Mouse (Mus musculus) neural tube, embryonic 15.5 days (tissue): Measurements from ENCODE around the gene Rab10. TPM values are rescaled to one million over a fixed set of nuclear protein-coding genes. Genes with fewer than 3 reads are reported as not detected.
A peak's percentile ranks its signal among the peaks of the same experiment; 100 is the strongest.

Experiments
- ATAC-seq: fragments of 200-750 bp; cut with Nextera tagmentation; 2 replicates; pipeline ENCODE4 v1.8.0; 2017; ENCODE audit warnings: mild to moderate bottlenecking, moderate TSS enrichment, moderate library complexity; ENCODE audit not compliant: low FRiP score
- H3K27ac ChIP-seq: fragments of 300-500 bp; sonication (generic); replicated peaks from 2 replicates; pipeline ENCODE4 v1.5.1; 2015; ENCODE audit warnings: mild to moderate bottlenecking, inconsistent platforms
- H3K27me3 ChIP-seq: fragments of 300-500 bp; sonication (generic); replicated peaks from 2 replicates; pipeline ENCODE4 v1.6.1; 2015; ENCODE audit warnings: inconsistent platforms
- H3K36me3 ChIP-seq: fragments of 300-500 bp; sonication (generic); 2 replicates; pipeline ENCODE4 v1.6.1; 2015; ENCODE audit warnings: inconsistent platforms
- H3K4me1 ChIP-seq: fragments of 300-500 bp; sonication (generic); 2 replicates; pipeline ENCODE4 v1.6.1; 2015; ENCODE audit warnings: inconsistent platforms
- H3K4me2 ChIP-seq: fragments of 300-500 bp; sonication (generic); 2 replicates; pipeline ENCODE4 v1.6.1; 2015; ENCODE audit warnings: inconsistent platforms, mild to moderate bottlenecking, moderate library complexity
- H3K4me3 ChIP-seq: fragments of 300-500 bp; sonication (generic); replicated peaks from 2 replicates; pipeline ENCODE4 v1.5.1; 2015; ENCODE audit warnings: mild to moderate bottlenecking, inconsistent platforms
- H3K9ac ChIP-seq: fragments of 300-500 bp; sonication (generic); replicated peaks from 2 replicates; pipeline ENCODE4 v1.6.1; 2015; ENCODE audit warnings: mild to moderate bottlenecking, inconsistent platforms
- H3K9me3 ChIP-seq: fragments of 300-500 bp; sonication (generic); replicated peaks from 2 replicates; pipeline ENCODE4 v1.6.1; 2016; ENCODE audit warnings: inconsistent platforms
- WGBS: fragments of 180-500 bp; shearing (Covaris S2); methylation state at CpG from one replicate; pipeline ENCODE4 v1.1.7; 2015; ENCODE audit warnings: mixed read lengths; 5-methylcytosine and 5-hydroxymethylcytosine counted together
- polyA plus RNA-seq: library from polyadenylated mRNA; unstranded; fragments of >200 nt; fragmentation: Nextera tagmentation; extraction: Ambion mirVana; gene quantifications from 2 replicates; pipeline ENCODE4 v1.2.1, GENCODE M21; 2015

The Rab10 gene
- polyA plus RNA-seq, 1 experiment from 2014 or later: 148 TPM

DNA sequence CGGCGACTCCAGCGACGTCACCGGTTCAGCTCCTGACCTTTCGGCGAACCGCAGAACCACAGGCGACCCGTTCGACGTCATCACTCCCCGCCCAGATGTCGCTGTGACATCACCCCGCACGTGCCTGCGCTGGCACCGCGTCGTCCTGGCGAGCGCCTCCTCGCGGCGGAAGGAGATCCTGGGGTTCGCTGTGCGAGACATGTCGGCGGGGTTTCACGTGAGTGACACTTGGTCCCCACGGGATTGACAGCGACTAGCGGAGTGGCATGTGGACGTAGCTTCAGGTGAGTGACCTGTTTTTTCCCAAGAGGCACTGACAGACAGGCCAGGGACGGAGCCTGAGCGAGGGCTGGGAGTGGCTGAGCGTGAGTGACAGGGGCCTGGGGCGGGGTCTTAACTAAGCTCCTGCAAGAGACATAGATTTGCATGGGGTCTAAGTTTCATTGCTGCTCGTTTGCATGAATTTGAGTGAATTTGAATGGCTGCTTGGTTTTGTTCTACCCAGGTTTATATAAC, 74.1 kb downstream of the Rab10 start:
- H3K9me3 ChIP-seq: no peaks in the 10 kb centered on the region
- H3K4me3 ChIP-seq: peak overlapping the region; percentile 62
- H3K4me1 ChIP-seq: peaks cover 19% of the 10 kb centered on the region; the same call in 1 of the 2 replicates
- H3K36me3 ChIP-seq: peaks cover 30% of the 10 kb centered on the region
- WGBS: 22% methylated on average over 39 of the region's 39 CpGs
- peak overlapping the region; percentile 58 for H3K4me2 ChIP-seq
- peak overlapping the region; percentile 91 for H3K27ac ChIP-seq
- H3K9ac ChIP-seq: peak overlapping the region; percentile 56
- peak; percentile 86 for ATAC-seq
- H3K27me3 ChIP-seq: no peaks in the 10 kb centered on the region

DNA sequence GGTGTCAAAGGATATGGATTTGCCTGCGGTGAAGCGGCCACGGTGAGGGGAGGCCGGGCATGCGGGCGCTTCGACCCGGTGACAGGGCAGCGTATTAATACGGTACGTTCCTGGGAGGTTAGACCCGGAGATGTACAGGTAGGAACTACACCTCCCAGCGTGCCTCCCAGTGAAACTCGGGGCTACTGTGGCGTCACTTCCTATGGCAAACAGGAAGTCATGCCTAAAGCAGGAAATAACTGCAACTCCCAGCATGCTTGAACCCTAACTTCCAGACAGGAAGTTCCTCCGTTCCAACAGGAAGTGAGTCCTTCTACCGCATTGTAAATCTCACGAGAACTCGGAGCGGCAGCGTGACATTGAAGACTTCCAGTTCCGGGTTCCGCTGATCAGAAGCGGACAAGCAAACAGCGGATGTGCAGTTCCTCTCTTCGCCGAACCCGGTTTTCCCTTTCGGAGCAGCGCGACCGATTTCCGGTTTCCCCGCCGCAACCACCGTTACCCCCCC, 74.6 kb downstream of the Rab10 start:
- Histone ChIP-seq H3K27me3 (no peaks in the 10 kb centered on the region), H3K9ac (peak overlapping the region; percentile 51), H3K27ac (peak overlapping the region; percentile 91), H3K4me2 (peak overlapping the region; percentile 58), H3K36me3 (peaks cover 25% of the 10 kb centered on the region), H3K4me1 (peaks cover 19% of the 10 kb centered on the region; the same call in 1 of the 2 replicates), H3K9me3 (no peaks in the 10 kb centered on the region), H3K4me3 (peak overlapping the region; percentile 62)
- 32% methylated on average over 36 of the region's 36 CpGs for WGBS
- peak; percentile 88 for ATAC-seq

DNA sequence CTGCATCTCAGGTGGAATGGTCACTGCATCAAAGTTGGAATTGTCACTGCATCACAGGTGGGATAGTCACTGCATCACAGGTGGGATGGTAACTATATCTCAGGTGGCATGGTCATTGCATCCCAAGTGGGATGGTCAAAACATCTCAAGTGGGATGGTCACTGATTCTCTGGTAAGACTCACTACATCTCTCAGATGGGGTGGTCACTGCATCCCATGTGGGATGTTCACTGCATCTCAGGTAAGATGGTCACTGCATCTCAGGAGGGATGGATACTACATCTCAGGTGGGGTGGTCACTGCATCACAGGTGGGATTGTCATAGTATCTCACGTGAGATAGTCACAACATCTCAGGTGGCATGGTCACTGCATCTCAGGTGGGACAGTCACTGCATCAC, 75.7 kb downstream of the Rab10 start:
- H3K36me3 ChIP-seq: peaks cover 15% of the 10 kb centered on the region
- H3K4me1 ChIP-seq: peaks cover 19% of the 10 kb centered on the region; the same call in 1 of the 2 replicates
- no peak overlapping the region for H3K27ac ChIP-seq
- no peaks in the 10 kb centered on the region for H3K9me3 ChIP-seq
- 97% methylated on average over 1 of the region's 1 CpGs for WGBS
- H3K9ac ChIP-seq: no peak overlapping the region
- no peak overlapping the region for H3K4me3 ChIP-seq
- ATAC-seq: no peak
- H3K27me3 ChIP-seq: no peaks in the 10 kb centered on the region
- H3K4me2 ChIP-seq: no peak overlapping the region

DNA sequence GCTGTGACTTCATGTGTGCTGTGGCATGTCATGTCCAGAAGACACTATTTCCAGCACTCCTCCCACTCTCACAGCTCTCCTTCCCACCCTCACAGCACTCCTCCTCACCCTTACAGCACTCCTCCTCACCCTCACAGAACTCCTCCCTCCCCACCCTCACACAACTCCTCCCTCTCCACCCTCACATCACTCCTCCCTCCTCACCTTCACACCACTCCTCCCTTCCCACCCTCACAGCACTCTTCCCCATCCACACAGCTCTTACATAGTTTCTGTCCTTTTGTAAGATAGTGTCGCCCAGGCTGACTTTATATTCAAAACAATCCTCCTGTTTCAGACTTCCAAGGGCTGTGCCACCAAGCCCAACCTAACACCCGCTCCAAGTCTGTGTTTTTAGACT, 86.4 kb downstream of the Rab10 start:
- no peaks in the 10 kb centered on the region for H3K27me3 ChIP-seq
- no peaks in the 10 kb centered on the region for H3K4me1 ChIP-seq
- H3K36me3 ChIP-seq: no peaks in the 10 kb centered on the region
- 0 out of 2 replicates have a peak, but pooled peaks cover 5% of the 10 kb centered on the region for H3K9me3 ChIP-seq
- ATAC-seq: no peak
- no peak overlapping the region for H3K4me2 ChIP-seq
- 75% methylated on average over 2 of the region's 2 CpGs for WGBS
- no peak overlapping the region for H3K27ac ChIP-seq
- H3K9ac ChIP-seq: no peak overlapping the region
- no peak overlapping the region for H3K4me3 ChIP-seq

DNA sequence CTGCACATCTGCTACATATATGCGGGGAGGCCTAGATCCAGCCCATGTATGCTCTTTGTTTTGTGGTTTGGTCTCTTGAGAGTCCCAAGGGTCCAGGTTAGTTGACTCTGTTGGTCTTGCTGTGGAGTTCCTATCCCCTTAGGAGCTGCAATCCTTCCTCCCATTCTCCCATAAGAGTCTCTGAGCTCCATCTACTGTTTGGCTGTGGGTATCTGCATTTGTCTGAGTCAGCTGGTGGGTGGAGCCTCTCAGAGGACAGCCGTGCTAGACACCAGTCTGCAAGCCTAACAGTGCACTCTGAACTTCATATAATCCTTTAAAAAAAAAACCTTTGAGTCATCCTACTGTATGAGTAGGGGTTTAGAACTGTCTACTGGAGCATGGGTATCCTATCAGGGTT, 99.6 kb downstream of the Rab10 start:
- WGBS: 54% methylated on average over 2 of the region's 2 CpGs
- no peak overlapping the region for H3K4me3 ChIP-seq
- no peaks in the 10 kb centered on the region for H3K9me3 ChIP-seq
- no peaks in the 10 kb centered on the region for H3K27me3 ChIP-seq
- no peak overlapping the region for H3K4me2 ChIP-seq
- no peak for ATAC-seq
- H3K9ac ChIP-seq: no peak overlapping the region
- H3K36me3 ChIP-seq: no peaks in the 10 kb centered on the region
- H3K27ac ChIP-seq: no peak overlapping the region
- no peaks in the 10 kb centered on the region for H3K4me1 ChIP-seq

DNA sequence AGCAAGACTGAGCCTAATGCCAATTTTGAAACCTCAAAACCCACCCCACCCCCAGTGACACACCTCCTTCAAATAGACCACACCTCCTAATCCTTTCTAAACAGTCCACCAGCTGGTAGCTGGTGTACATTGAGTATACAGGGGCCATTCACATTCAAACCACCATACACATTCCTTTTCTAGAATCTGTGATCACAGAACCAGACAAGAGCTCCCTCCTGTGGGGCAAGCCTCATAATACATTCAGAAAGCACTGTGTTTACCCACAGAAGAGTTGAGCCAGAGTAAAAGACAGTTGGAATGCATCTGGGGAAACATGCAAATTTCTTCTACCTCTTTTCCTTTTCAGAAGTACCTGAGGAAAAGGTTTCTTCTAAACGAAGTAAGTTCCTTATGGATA, 100.6 kb downstream of the Rab10 start:
- no peak for ATAC-seq
- Histone ChIP-seq H3K4me1 (no peaks in the 10 kb centered on the region), H3K27ac (no peak overlapping the region), H3K27me3 (no peaks in the 10 kb centered on the region), H3K36me3 (no peaks in the 10 kb centered on the region), H3K9ac (no peak overlapping the region), H3K4me2 (no peak overlapping the region), H3K9me3 (no peaks in the 10 kb centered on the region), H3K4me3 (no peak overlapping the region)
- 62% methylated on average over 1 of the region's 1 CpGs for WGBS

Other genes with a start within 250 kb of the Rab10 start
- gene Kif3c, start 55.2 kb upstream of the Rab10 start, polyA plus RNA-seq: 64.9 and 74.1 TPM in 2 replicates
- gene Asxl2, start 116.9 kb upstream of the Rab10 start, polyA plus RNA-seq: 10.4 and 13.6 TPM in 2 replicates